In the genomic region with DNA sequence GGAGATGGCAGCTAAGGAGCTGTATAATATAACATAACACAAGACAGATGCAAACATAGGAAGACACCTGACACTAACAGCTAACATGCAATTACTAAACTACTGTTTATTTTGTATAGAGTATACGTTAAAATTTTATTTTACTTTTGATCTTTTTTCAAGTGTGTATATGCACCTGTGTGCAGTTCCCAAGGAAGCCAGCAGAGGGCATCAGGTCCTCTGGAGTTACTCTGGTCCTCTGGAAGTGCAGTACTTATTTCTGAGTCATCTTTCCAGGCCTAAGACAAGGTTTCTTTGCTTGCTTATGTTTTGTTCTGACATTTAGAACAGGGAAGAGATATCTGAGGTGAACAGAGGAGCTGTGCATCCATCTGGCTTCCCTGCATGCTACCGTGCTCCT, we compare ENCODE assay signal across 11 mouse cellular contexts. TPM values are rescaled to one million over a fixed set of nuclear protein-coding genes. Genes with fewer than 3 reads are reported as not detected.
DNase-seq lines count a peak whose midpoint lies in the region; ATAC-seq and TF ChIP-seq lines count a peak whose summit lies in the region.
"Had no signal": no experiment of that assay in that cellular context is flagged by ENCODE, and none has a peak within 500 bp of the region (broad histone marks: within the 10 kb centered on the region; RNA-seq: fewer than 3 reads in every experiment).

No protein-coding gene starts in this region.

- no peak for ATAC-seq in CD4-positive, CD25-positive, alpha-beta regulatory T cell, adult 4 months
- ATAC-seq in liver, embryonic 12.5 days: no peak
- no peak for ATAC-seq in erythroid progenitor cell, adult 5-6 weeks (replicated peaks; ENCODE audit: low FRiP score, poor library complexity, severe bottlenecking)

- no peak for TF ChIP-seq EP300 in CH12.LX (IDR thresholded peaks at IDR 0.05; ENCODE audit: low read length)

- no peak overlapping the region for H3K9ac ChIP-seq in liver, adult 2 months (ENCODE audit: low read depth, low read length)
- H3K9ac ChIP-seq in liver, embryonic 12.5 days: no peak overlapping the region
- no peak overlapping the region for H3K9ac ChIP-seq in CH12.LX (ENCODE audit: insufficient read depth, low read depth)

- dilution Hi-C loops in CH12.LX (cut with MboI; ENCODE audit: extremely low pct_ligation_motif_present, extremely low pct_unique_long_range_greater_than_20kb, low sequenced_read_pairs): no loop called here

- WGBS in liver, adult 2 months: 95% methylated on average over 2 of the region's 2 CpGs
- 76% methylated on average over 2 of the region's 2 CpGs for WGBS in liver, embryonic 12.5 days (ENCODE audit: insufficient replicate concordance)

- H3K4me1 ChIP-seq in liver, adult 2 months (ENCODE audit: control insufficient read depth, insufficient read depth, low read length): peaks cover 3% of the 10 kb centered on the region; the same call in 1 of the 2 replicates
- H3K4me1 ChIP-seq in liver, embryonic 12.5 days: no peaks in the 10 kb centered on the region
- H3K4me1 ChIP-seq in CH12.LX (ENCODE audit: control insufficient read depth in 1 of 2, insufficient read depth in 2 of 2): no peaks in the 10 kb centered on the region

- peak; percentile 57 for TF ChIP-seq RAD21 in CH12.LX (IDR thresholded peaks at IDR 0.05; ENCODE audit: low read depth, low read length)

- H3K4me3 ChIP-seq in liver, adult 2 months (ENCODE audit: insufficient read depth, low read depth, low read length): no peak overlapping the region
- no peak overlapping the region for H3K4me3 ChIP-seq in liver, embryonic 12.5 days
- H3K4me3 ChIP-seq in CH12.LX (replicated peaks in 1 of 3; ENCODE audit: low read depth in 2 of 3, low read length in 2 of 3, poor library complexity in 1 of 3): no peak overlapping the region

- H3K79me2 ChIP-seq in liver, adult 2 months (ENCODE audit: control insufficient read depth, insufficient read depth, low read length): no peaks in the 10 kb centered on the region
- no peaks in the 10 kb centered on the region for H3K79me2 ChIP-seq in CH12.LX (replicated peaks; ENCODE audit: control insufficient read depth, extremely low read depth, insufficient read depth, poor library complexity, severe bottlenecking)

- in situ Hi-C loops in CH12.LX (cut with MboI; ENCODE audit: low pct_ligation_motif_present, low pct_unique_long_range_greater_than_20kb, low sequenced_read_pairs): no loop called here

- peak; percentile 20 for DNase-seq in CD4-positive, CD25-positive, alpha-beta regulatory T cell, adult 2 months (ENCODE audit: low read depth, low spot score)
- DNase-seq in liver, adult 2 months (ENCODE audit: extremely low read depth, low read depth, low spot score): no peak
- peak; percentile 33 for DNase-seq in CH12.LX (ENCODE audit: extremely low read depth)
- DNase-seq in induced T-regulatory cell, adult 2 months (ENCODE audit: low read depth): peak; percentile 40
- no peak for DNase-seq in left cerebral cortex, adult 8-10 months (ENCODE audit: low spot score in 2 of 2)
- DNase-seq: adrenal gland, adult 2 months; heart, postnatal 10 days; retina, postnatal 1 day had no signal

- H3K4me2 ChIP-seq in liver, embryonic 12.5 days: no peak overlapping the region
- no peak overlapping the region for H3K4me2 ChIP-seq in CH12.LX (ENCODE audit: insufficient read depth, low read depth, poor library complexity, severe bottlenecking)

- no peak overlapping the region for H3K27ac ChIP-seq in liver, adult 2 months (replicated peaks; ENCODE audit: insufficient read depth, low read depth, low read length)
- no peak overlapping the region for H3K27ac ChIP-seq in liver, embryonic 12.5 days
- no peak overlapping the region for H3K27ac ChIP-seq in CH12.LX (ENCODE audit: insufficient read depth, low read depth)

- H3K36me3 ChIP-seq in liver, adult 2 months (ENCODE audit: control insufficient read depth, insufficient read depth, low read length): peaks cover 4% of the 10 kb centered on the region; the same call in 1 of the 2 replicates
- H3K36me3 ChIP-seq in liver, embryonic 12.5 days: no peaks in the 10 kb centered on the region
- no peaks in the 10 kb centered on the region for H3K36me3 ChIP-seq in CH12.LX (replicated peaks in 1 of 2; ENCODE audit: control insufficient read depth in 1 of 2, insufficient read depth in 1 of 2, low read length in 1 of 2)

- TF ChIP-seq CTCF in liver, adult 2 months (IDR thresholded peaks at IDR 0.05; ENCODE audit: low read depth, low read length): peak; percentile 36; the same call in 1 of the 2 replicates
- peak; percentile 60 to 69 for TF ChIP-seq CTCF in CH12.LX (conservative IDR thresholded peaks at IDR 0.05 in 1 of 2, IDR thresholded peaks at IDR 0.05 in 1 of 2; ENCODE audit: low read depth in 2 of 2, low read length in 2 of 2)

- H3K9me3 ChIP-seq in liver, embryonic 12.5 days (replicated peaks): 0 out of 2 replicates have a peak, but pooled peaks cover 5% of the 10 kb centered on the region
- H3K9me3 ChIP-seq in CH12.LX (replicated peaks; ENCODE audit: low read length): peaks cover 9% of the 10 kb centered on the region

- no peaks in the 10 kb centered on the region for H3K27me3 ChIP-seq in liver, adult 2 months (ENCODE audit: control insufficient read depth, insufficient read depth, low read length)
- H3K27me3 ChIP-seq in liver, embryonic 12.5 days (replicated peaks): no peaks in the 10 kb centered on the region
- H3K27me3 ChIP-seq in CH12.LX (replicated peaks): no peaks in the 10 kb centered on the region

- no peak for TF ChIP-seq POLR2A in liver, adult 2 months (IDR thresholded peaks at IDR 0.05; ENCODE audit: extremely low read depth, insufficient read depth, low read length)
- no peak for TF ChIP-seq POLR2A in CH12.LX (IDR thresholded peaks at IDR 0.05; ENCODE audit: low read depth, low read length)

TF ChIP-seq in CH12.LX, 34 proteins besides CTCF, POLR2A, EP300 and RAD21:
- TF ChIP-seq HCFC1 (IDR thresholded peaks at IDR 0.05; ENCODE audit: low read depth, low read length) (no peak), RCOR1 (conservative IDR thresholded peaks at IDR 0.05; ENCODE audit: low read depth, low read length) (no peak), SMC3 (IDR thresholded peaks at IDR 0.05; ENCODE audit: low read depth, low read length) (peak; percentile 74)

RNA-seq across cellular contexts. Expression of a gene that starts 17.6 kb away (rescaled TPM):
- polyA plus RNA-seq in CD4-positive, CD25-positive, alpha-beta regulatory T cell, adult 4 months (2017; shearing (Covaris generic)): 1 to 10 TPM; 1.2 to 1.4 TPM
- total RNA-seq in liver, adult 2 months (2014; rRNA removed): 30.5 and 53.5 TPM in 2 replicates
- polyA plus RNA-seq in liver, adult 2 months (2012; rRNA removed): 27.5 and 31.4 TPM in 2 replicates
- 1.7 and 2.0 TPM in 2 replicates for polyA plus RNA-seq in liver, embryonic 12.5 days (2016; fragmentation: Nextera tagmentation; extraction: Ambion mirVana)
- not detected in 2 replicates for total RNA-seq in CH12.LX (2012; rRNA removed)
- not detected in 2 replicates for total RNA-seq in CH12.LX (2014; rRNA removed)
- not detected in 2 replicates for polyA plus RNA-seq in CH12.LX (2012; ENCODE audit: insufficient read length, low read depth)
- 31.0 and 37.7 TPM in 2 replicates for total RNA-seq in erythroid progenitor cell, adult 5-6 weeks (2015; ENCODE audit: low replicate concordance)
- 17.2 and 24.4 TPM in 2 replicates for total RNA-seq in erythroid progenitor cell, adult 5-6 weeks (2017; ENCODE audit: low replicate concordance)
- total RNA-seq in left cerebral cortex, adult 8-10 months (2022): under 1 TPM in 2 of 4 experiments, not detected in 2; 0.30 to 0.32 TPM

Comparison
In these comparisons a context has a peak if more than half of its experiments do, and no peak if none do; other contexts are left out.
1. DNase-seq: peak in CD4-positive, CD25-positive, alpha-beta regulatory T cell, adult 2 months (single experiment), CH12.LX (single experiment) and induced T-regulatory cell, adult 2 months (single experiment); none in liver, adult 2 months (single experiment) and left cerebral cortex, adult 8-10 months (0 of 2).
2. RNA of a gene that starts 17.6 kb away (total RNA-seq): 30.5 to 53.5 TPM in liver, adult 2 months and 17.2 to 37.7 TPM in erythroid progenitor cell, adult 5-6 weeks; 0.30 to 0.32 TPM in left cerebral cortex, adult 8-10 months and not detected in CH12.LX; every median in the first group is over 10 times any median in the second.